Mouse (Mus musculus): ENCODE results near the gene Gm16253.
"Not testable (repeated sequence)": the region's sequence is repeated elsewhere in the genome, so short reads cannot be mapped to it uniquely, and the experiment has no call there.

Gm16253 gene

DNA sequence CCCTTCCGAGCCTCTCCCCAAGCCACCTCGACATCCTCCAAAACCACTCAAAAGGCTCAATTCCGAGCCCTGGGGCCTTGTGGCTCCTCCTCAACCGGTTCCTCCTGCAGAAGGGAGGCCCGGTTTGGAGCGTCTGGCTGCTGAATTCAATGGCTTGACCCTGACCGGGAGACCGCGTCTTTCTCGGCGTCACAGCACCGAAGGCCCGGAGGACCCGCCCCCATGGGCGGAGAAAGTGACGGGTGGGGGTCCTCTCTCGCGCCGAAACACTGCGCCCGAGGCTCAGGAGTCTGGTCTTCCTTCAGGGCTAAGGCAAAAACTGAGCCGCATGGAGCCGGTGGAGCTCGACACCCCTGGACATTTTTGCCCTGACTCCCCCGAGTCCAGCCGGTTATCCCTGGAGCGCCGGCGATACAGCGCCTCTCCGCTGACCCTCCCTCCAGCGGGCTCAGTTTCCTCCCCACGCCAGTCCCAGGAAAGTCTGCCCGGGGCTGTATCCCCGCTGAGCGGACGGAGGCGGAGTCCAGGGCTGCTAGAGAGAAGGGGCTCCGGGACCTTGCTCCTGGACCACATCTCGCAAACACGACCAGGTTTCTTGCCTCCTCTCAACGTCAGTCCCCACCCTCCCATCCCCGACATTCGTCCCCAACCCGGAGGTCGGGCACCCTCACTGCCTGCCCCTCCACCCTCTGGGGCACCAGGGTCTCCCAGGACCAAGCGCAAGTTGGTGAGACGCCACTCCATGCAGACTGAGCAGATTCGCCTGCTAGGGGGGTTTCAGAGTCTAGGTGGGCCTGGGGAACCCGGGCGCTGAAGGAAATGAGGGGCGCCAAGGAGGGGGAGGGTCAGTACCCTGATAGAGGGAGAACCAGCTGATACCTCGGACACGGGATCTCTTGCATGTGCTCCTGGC, 21.6 kb downstream of the Gm16253 start:
- DNase-seq (ENCODE audit: low spot score in 2 of 2): peak; percentile 60 to 69

DNA sequence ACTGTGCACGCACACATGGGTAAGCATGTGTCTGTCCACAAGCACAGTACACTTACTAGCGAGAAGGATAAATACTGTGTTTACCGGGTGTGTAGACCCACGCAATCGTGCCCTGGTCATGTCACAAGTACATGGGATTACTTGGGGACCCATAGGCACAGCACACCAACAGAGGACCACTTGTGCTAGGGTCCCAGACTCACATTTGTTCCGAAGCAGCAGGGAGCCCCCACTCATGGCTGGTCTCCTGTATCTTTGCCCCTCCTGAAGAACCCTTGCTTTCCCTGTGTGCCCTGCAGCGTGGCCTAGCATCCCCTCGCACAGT, 22.2 kb downstream of the Gm16253 start:
- peak in 1 of 2 experiments; percentile 25 for DNase-seq (ENCODE audit: low spot score in 2 of 2)

DNA sequence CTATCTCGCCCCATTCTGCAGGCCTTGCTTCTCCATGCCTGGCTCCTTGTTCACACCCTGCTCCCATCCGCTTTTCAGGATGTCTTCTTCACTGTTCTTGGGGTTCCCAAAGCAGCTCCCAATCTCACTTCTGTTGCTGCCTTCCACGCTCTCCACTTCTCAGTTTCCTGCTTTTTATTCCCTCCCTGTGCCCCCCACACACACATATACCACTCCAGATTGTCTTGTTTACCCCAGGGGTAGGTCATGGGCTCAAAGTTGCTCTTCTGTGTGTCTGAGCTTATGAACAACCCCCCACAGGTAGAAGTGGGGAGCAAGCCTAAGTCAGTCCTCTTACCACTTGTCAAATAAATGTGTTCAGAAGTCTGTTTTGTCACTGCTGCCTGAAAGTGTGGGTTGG, 22.6 kb downstream of the Gm16253 start:
- no peak for DNase-seq (ENCODE audit: low spot score in 2 of 2)

DNA sequence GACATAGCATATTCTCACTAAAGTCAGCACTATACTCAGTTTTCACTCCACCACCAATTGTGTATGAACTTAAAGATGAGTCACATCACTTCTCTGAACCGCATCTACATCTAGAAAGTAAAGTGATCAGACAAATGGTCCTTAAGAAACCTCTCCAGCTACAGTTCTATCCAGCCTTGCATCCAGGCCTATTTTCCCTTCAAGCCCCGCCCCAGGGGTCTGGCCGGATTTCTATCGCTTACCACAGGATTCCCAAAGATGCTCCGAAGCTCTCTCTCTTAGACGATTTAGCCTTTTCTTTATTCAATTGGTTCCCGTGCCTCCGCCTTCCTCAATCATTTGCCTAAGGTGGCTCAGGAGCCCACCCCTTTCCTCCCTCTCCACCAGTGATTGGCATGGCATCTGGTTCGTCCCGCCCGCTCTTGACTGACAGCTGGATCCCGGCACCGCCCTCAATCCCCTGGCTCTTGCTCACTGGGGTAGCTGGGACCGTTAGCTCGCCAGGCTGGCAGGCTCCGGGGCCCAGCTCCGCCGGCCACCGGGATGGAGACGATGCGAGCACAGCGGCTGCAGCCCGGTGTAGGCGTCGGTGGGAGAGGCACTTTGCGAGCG, 24.0 kb downstream of the Gm16253 start, which contains the start of gene Lix1l:
Lix1l (plus strand) TSS at position 511 of the 612 bp plus-strand sequence.
- peak; percentile 94 to 95 for DNase-seq (ENCODE audit: low spot score in 2 of 2)

GRCm38 (mm10) chr3:96601251-96601787, 24.5 kb downstream of the Gm16253 start:
- DNase-seq (ENCODE audit: low spot score in 2 of 2): peak; percentile 58 to 67

DNA sequence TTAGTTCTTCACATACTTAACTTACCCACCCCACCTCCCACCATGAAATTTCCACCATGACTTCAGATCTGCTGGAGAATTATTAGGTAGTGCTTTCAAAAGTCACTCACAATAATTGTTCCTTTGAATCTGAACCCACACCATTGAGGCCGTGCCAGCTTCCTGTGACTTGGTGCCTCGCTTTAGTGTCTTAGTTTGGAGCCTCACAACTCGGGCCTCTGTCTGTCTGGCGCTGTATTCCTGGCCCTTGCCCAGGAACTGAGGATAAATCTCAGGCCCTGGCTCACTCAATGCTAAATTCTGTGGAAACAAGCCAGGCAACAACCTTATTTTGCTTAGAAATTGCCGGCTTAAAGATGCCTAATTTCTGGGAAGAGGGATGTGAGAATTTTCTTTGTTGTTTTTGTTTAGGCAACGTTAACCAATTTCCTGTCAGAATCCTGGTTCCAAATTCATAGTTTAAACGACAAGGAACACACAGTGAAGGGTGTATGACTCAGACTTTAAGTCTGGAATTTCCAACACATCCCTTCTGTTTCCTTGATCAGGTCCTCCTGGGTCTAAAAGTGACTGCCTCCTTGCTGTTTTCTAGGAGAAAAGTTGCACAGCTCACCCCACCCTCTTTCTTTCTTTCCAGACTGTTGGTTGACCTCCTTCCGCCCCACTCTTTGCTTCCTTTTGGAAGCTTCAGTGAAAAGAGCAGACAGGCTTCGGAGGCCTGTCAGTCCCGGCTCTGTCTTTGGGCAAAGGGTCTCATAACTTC, 25.3 kb downstream of the Gm16253 start:
- DNase-seq (ENCODE audit: low spot score in 2 of 2): peak in 1 of 2 experiments; percentile 29

- DNase-seq (ENCODE audit: low spot score in 2 of 2): peak in 1 of 2 experiments; percentile 23
These were observed 25.9 kb downstream of the Gm16253 start for GRCm38 (mm10) chr3:96602704-96603084.

GRCm38 (mm10) chr3:96603311-96603710, 26.5 kb downstream of the Gm16253 start:
- no peak for DNase-seq (ENCODE audit: low spot score in 2 of 2)

DNA sequence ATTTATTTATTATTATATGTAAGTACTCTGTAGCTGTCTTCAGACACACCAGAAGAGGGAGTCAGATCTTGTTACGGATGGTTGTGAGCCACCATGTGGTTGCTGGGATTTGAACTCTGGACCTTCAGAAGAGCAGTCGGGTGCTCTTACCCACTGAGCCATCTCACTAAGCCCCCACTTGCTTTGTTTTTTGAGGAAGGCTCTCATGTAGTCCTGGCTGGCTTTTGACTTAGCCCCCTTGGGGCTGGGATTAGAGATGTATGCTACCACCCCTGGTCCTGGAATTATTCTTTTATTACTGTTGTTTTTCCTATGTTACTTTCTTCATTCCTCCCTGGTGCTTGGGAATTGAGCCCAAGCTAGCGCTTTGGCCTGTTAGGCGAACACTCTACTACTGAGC, 29.2 kb downstream of the Gm16253 start:
- DNase-seq (ENCODE audit: low spot score in 2 of 2): not testable (repeated sequence)

DNA sequence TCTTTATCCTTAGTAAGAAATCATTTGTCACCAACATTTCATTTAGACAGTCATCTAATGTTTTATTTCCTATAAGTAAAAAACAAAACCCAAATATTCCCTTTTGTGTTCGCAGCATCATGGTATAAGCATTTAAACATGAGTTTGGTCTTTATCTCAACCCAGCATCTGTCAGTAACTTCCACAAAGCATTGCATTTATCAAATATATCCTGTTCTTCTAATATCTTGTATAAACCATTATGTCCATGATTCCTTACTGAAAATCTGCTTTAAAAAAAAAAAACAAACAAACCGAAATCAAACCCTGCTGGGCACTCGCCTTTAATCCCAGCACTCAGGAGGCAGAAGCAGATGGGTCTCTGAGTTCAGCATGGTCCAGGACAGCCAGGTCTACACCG, 29.8 kb downstream of the Gm16253 start:
- no peak for DNase-seq (ENCODE audit: low spot score in 2 of 2)

- DNase-seq (ENCODE audit: low spot score in 2 of 2): no peak
These were observed 41.2 kb downstream of the Gm16253 start for GRCm38 (mm10) chr3:96617941-96618340.

DNA sequence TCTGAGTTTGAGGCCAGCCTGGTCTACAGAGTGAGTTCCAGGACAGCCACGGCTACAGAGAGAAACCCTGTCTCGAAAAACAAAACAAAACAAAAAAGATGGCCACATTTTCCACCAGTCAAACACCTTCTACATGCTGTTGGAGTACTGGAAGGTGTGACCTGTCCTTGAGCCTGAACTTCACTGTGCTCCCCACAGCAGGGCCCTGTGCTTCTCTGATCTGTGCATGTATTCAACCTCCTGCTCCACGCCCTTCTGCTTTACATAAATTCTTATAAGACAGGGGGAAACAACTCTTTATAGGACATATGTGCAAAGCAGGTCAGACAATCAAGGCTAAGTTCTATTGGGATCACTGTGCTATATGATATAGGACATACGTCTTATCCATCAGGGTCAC, 46.4 kb downstream of the Gm16253 start:
- no peak for DNase-seq (ENCODE audit: low spot score in 2 of 2)

- DNase-seq (ENCODE audit: low spot score in 2 of 2): peak; percentile 98 to 99
These were observed 53.2 kb downstream of the Gm16253 start, which contains the start of gene Rbm8a for GRCm38 (mm10) chr3:96629729-96630600. Rbm8a (plus strand) TSS chr3:96629933.

All from right cerebral cortex, adult 2 months (tissue).